Mouse (Mus musculus): ENCODE measurements around the gene Prkch.

DNA sequence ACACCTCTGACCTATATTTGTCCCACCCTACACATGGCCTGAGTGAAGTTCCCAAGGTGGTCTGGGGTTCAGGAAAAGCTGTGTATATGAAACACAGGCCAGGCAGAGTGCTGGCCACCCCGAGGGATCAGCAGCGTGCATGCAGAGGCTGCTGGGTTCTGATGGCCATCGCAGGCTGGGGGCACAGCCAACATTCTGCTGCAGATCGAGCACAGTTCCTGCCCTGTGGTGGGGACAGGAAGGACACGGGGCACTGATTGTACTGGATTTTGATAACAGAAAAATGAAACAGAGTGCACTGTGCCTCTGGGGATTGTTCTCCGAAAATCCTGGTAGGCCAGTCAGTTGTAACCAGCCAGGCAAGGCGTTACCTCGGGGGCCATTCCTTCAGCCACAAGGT, 181.6 kb downstream of the Prkch start:
- TF ChIP-seq POLR2A (IDR thresholded peaks at IDR 0.05; ENCODE audit: low read depth, low read length), result no peak
- no peak for TF ChIP-seq CTCF (IDR thresholded peaks at IDR 0.05; ENCODE audit: extremely low read depth, insufficient read depth, insufficient read length, insufficient replicate concordance)

Data from spleen, adult 2 months (tissue).